Comparison of ENCODE assay signal across 8 mouse cellular contexts in the genomic region with DNA sequence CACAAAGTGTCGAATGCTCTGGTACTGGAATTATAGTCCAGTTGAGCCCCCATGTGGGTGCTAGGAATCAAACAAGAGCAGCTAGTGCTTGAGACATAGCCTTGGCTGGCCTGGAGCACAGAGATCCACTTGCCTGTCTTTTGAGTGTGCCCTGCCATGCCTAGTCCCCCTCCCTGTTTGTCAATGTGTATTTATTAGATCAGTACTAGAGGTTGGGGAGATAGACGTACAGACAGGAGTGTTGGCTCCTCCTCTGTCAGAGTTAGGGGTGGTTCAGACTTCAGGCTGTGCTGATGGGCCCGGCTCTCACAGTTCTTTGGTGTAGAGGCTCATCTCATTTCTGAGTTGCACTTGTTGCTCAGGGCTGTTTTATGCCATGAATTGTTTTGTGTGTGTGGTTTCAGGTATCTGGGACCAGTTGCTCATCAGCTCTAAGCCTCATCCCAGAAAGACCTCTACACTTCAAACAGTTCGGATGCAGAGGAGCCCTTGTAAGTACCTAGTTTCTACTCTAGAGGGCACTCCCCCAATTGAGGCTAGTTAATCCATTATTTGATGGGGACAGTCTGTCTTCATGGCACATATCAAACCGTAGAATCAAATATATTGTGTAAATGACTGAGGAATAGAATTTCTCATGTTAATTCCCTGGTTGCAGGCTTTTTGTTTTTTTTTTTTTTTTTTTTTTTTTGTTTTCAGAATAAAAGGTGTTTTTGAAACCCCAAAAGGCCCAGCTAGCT. TPM values are rescaled to one million over a fixed set of nuclear protein-coding genes. Genes with fewer than 3 reads are reported as not detected.
A peak's percentile ranks its signal among the peaks of the same experiment; 100 is the strongest.
DNase-seq lines count a peak whose midpoint lies in the region; ATAC-seq and TF ChIP-seq lines count a peak whose summit lies in the region.

No protein-coding gene starts in this region.

- TF ChIP-seq CTCF in ES-Bruce4 (IDR thresholded peaks at IDR 0.05; ENCODE audit: low read depth, low read length), result no peak
- TF ChIP-seq CTCF in cortical plate, adult 2 months (IDR thresholded peaks at IDR 0.05; ENCODE audit: extremely low read depth, insufficient read depth, low read length), result peak; percentile 30; the same call in 1 of the 2 replicates

- intact Hi-C loops in heart, postnatal 10 days (cut with DNase I), result loop anchor here (2.0 kb wide), 1 partner anchor 181 kb away; the partner anchor contains the start of gene Washc4

- peak overlapping the region; percentile 95; the same call in 1 of the 2 replicates for H3K4me2 ChIP-seq in liver, embryonic 16.5 days (ENCODE audit: low read depth, low read length)
- H3K4me2 ChIP-seq in stomach, embryonic 14.5 days (replicated peaks; ENCODE audit: low read depth, low read length), result peak overlapping the region; percentile 68

- no peak for TF ChIP-seq POLR2A in ES-Bruce4 (IDR thresholded peaks at IDR 0.05; ENCODE audit: insufficient read depth, low read length)
- TF ChIP-seq POLR2A in cortical plate, adult 2 months (IDR thresholded peaks at IDR 0.05; ENCODE audit: extremely low read depth, insufficient read depth, low read length), result no peak

- no peak for ATAC-seq in liver, embryonic 16.5 days (ENCODE audit: low read depth)
- ATAC-seq in stomach, embryonic 14.5 days (ENCODE audit: insufficient number of reproducible peaks, insufficient read depth, low FRiP score, low read depth), result no peak

- H3K27ac ChIP-seq in ES-Bruce4 (ENCODE audit: insufficient read depth, low read length), result no peak overlapping the region
- H3K27ac ChIP-seq in cortical plate, adult 2 months (ENCODE audit: insufficient read depth, low read length), result no peak overlapping the region
- 0 out of 2 replicates have a peak overlapping the region, but pooled peaks have one; percentile 29 for H3K27ac ChIP-seq in liver, embryonic 16.5 days (ENCODE audit: low read length)
- no peak overlapping the region for H3K27ac ChIP-seq in stomach, embryonic 14.5 days (ENCODE audit: low read length)

- H3K9ac ChIP-seq in ES-Bruce4 (ENCODE audit: low read depth, poor library complexity, severe bottlenecking), result no peak overlapping the region
- no peak overlapping the region for H3K9ac ChIP-seq in liver, embryonic 16.5 days (ENCODE audit: low read depth, low read length)
- H3K9ac ChIP-seq in stomach, embryonic 14.5 days (replicated peaks; ENCODE audit: low read depth, low read length), result no peak overlapping the region

- H3K36me3 ChIP-seq in ES-Bruce4 (ENCODE audit: control insufficient read depth, insufficient read depth, low read length, poor library complexity, severe bottlenecking), result peaks cover 43% of the 10 kb centered on the region
- H3K36me3 ChIP-seq in liver, embryonic 16.5 days (ENCODE audit: control insufficient read depth, insufficient read depth), result peaks cover 20% of the 10 kb centered on the region
- peaks cover 30% of the 10 kb centered on the region for H3K36me3 ChIP-seq in stomach, embryonic 14.5 days (ENCODE audit: control insufficient read depth, insufficient read depth, low read length)

- peak overlapping the region; percentile 23 for H3K4me3 ChIP-seq in ES-Bruce4 (ENCODE audit: low read depth, low read length)
- no peak overlapping the region for H3K4me3 ChIP-seq in cortical plate, adult 2 months (ENCODE audit: insufficient read depth, low read length)
- H3K4me3 ChIP-seq in liver, embryonic 16.5 days (ENCODE audit: low read depth, low read length), result 0 out of 2 replicates have a peak overlapping the region, but pooled peaks have one; percentile 3
- H3K4me3 ChIP-seq in stomach, embryonic 14.5 days (ENCODE audit: low read depth, low read length), result no peak overlapping the region

- no peaks in the 10 kb centered on the region for H3K4me1 ChIP-seq in ES-Bruce4 (ENCODE audit: control insufficient read depth, insufficient read depth, low read length)
- no peaks in the 10 kb centered on the region; the same call in 1 of the 2 replicates for H3K4me1 ChIP-seq in cortical plate, adult 2 months (ENCODE audit: control insufficient read depth, insufficient read depth, low read length)
- H3K4me1 ChIP-seq in liver, embryonic 16.5 days (ENCODE audit: control insufficient read depth, low read depth, low read length), result peaks cover 24% of the 10 kb centered on the region
- peaks cover 14% of the 10 kb centered on the region for H3K4me1 ChIP-seq in stomach, embryonic 14.5 days (ENCODE audit: control insufficient read depth, insufficient read depth, low read length)

- no peaks in the 10 kb centered on the region for H3K27me3 ChIP-seq in ES-Bruce4 (ENCODE audit: control insufficient read depth, insufficient read depth, low read length, poor library complexity, severe bottlenecking)
- no peaks in the 10 kb centered on the region for H3K27me3 ChIP-seq in liver, embryonic 16.5 days (ENCODE audit: control insufficient read depth, insufficient read depth, low read depth, low read length)
- no peaks in the 10 kb centered on the region for H3K27me3 ChIP-seq in stomach, embryonic 14.5 days (ENCODE audit: control insufficient read depth, insufficient read depth, low read length)

- peaks cover 2% of the 10 kb centered on the region; the same call in 1 of the 2 replicates for H3K9me3 ChIP-seq in ES-Bruce4 (replicated peaks; ENCODE audit: control insufficient read depth, insufficient read depth, low read length, poor library complexity, severe bottlenecking)
- H3K9me3 ChIP-seq in liver, embryonic 16.5 days (replicated peaks; ENCODE audit: control insufficient read depth, low read length), result no peaks in the 10 kb centered on the region
- no peaks in the 10 kb centered on the region for H3K9me3 ChIP-seq in stomach, embryonic 14.5 days (ENCODE audit: control insufficient read depth, low read depth, low read length)

- DNase-seq in layer of hippocampus, adult 11-12 months (ENCODE audit: low spot score), result peak; percentile 35
- DNase-seq in layer of hippocampus, postnatal 36 days, result no peak
- peak; percentile 24 to 39 for DNase-seq in heart, postnatal 10 days
- DNase-seq in frontal cortex, postnatal 10 days (ENCODE audit: low spot score in 2 of 2), result no peak

- no peak for TF ChIP-seq EP300 in ES-Bruce4 (IDR thresholded peaks at IDR 0.05; ENCODE audit: insufficient read depth, low read depth, low read length)

- WGBS in liver, embryonic 16.5 days (ENCODE audit: insufficient replicate concordance), result 48% methylated on average over 5 of the region's 5 CpGs
- 59% methylated on average over 5 of the region's 5 CpGs for WGBS in stomach, embryonic 14.5 days

RNA-seq across cellular contexts. Expression of gene D10Wsu102e, which starts 1.8 kb away (rescaled TPM):
- total RNA-seq in layer of hippocampus, postnatal 36 days (2021), result 1 to 10 TPM; 2.9 to 4.0 TPM
- polyA plus RNA-seq in ES-Bruce4 (2011; ENCODE audit: insufficient read depth, insufficient read length, low read depth, missing spikeins), result 8.9 TPM in 2 replicates
- polyA plus RNA-seq in cortical plate, adult 2 months (2012; rRNA removed), result 1.4 and 1.5 TPM in 2 replicates
- total RNA-seq in heart, postnatal 10 days (2021), result under 1 TPM; 0.69 to 0.72 TPM
- 0.19 and 0.20 TPM in 2 replicates for polyA plus RNA-seq in liver, embryonic 16.5 days (2015; fragmentation: Nextera tagmentation; extraction: Ambion mirVana)
- polyA plus RNA-seq in stomach, embryonic 14.5 days (2014; fragmentation: Nextera tagmentation; extraction: Ambion mirVana), result 0.74 and 0.77 TPM in 2 replicates

RNA-seq across cellular contexts. Expression of gene Slc41a2, which starts 24.1 kb away (rescaled TPM):
- 10 to 100 TPM; 20.2 to 24.3 TPM for total RNA-seq in layer of hippocampus, postnatal 36 days (2021)
- 0.67 TPM in 1 of 2 replicates, not detected in the other for polyA plus RNA-seq in ES-Bruce4 (2011; ENCODE audit: insufficient read depth, insufficient read length, low read depth, missing spikeins)
- polyA plus RNA-seq in cortical plate, adult 2 months (2012; rRNA removed), result 11.1 and 12.0 TPM in 2 replicates
- total RNA-seq in heart, postnatal 10 days (2021), result 1 to 10 TPM in 1 of 2 experiments, under 1 TPM in 1; 0.97 to 1.2 TPM
- 0.15 TPM in 1 of 2 replicates, not detected in the other for polyA plus RNA-seq in liver, embryonic 16.5 days (2015; fragmentation: Nextera tagmentation; extraction: Ambion mirVana)
- polyA plus RNA-seq in stomach, embryonic 14.5 days (2014; fragmentation: Nextera tagmentation; extraction: Ambion mirVana), result 0.76 and 1.2 TPM in 2 replicates

Comparison
In these comparisons a context has a peak if more than half of its experiments do, and no peak if none do; other contexts are left out.
1. DNase-seq: peak in layer of hippocampus, adult 11-12 months (single experiment) and heart, postnatal 10 days (2 of 2); none in layer of hippocampus, postnatal 36 days (0 of 2) and frontal cortex, postnatal 10 days (0 of 2).
2. H3K4me3 ChIP-seq: peak in ES-Bruce4 (single experiment) and liver, embryonic 16.5 days (single experiment); none in cortical plate, adult 2 months (single experiment) and stomach, embryonic 14.5 days (single experiment).